Mouse (Mus musculus) kidney, adult 2 months (tissue): ENCODE measurements around the gene Apon.
A peak's percentile ranks its signal among the peaks of the same experiment; 100 is the strongest.

Experiments used
- CTCF ChIP-seq: fragments of 200-500 bp; conservative IDR thresholded peaks from 2 replicates; pipeline ENCODE4 v1.5.1; 2011; ENCODE audit warnings: low read depth, mild to moderate bottlenecking, control low read depth, low read length, moderate library complexity, mixed read lengths; ENCODE audit not compliant: insufficient read depth, insufficient read length
- POLR2A ChIP-seq: fragments of 200-500 bp; IDR thresholded peaks from one replicate; pipeline ENCODE4 v1.6.1; 2011; ENCODE audit warnings: low read depth, low read length, control low read depth

GRCm38 (mm10) chr10:128211390-128212108 lies 42.3 kb upstream of the Apon start, which contains the start of gene Spryd4:
- TF ChIP-seq POLR2A = peak; percentile 50
- peak; percentile 18; the same call in 1 of the 2 replicates for TF ChIP-seq CTCF
